Mouse (Mus musculus): ENCODE measurements around the gene Gm9376.

The Gm9376 gene

GRCm38 (mm10) chr14:118282272-118282671 is 15.5 kb downstream of the Gm9376 start:
- in situ Hi-C loops (cut with MboI, MseI): no loop called here

DNA sequence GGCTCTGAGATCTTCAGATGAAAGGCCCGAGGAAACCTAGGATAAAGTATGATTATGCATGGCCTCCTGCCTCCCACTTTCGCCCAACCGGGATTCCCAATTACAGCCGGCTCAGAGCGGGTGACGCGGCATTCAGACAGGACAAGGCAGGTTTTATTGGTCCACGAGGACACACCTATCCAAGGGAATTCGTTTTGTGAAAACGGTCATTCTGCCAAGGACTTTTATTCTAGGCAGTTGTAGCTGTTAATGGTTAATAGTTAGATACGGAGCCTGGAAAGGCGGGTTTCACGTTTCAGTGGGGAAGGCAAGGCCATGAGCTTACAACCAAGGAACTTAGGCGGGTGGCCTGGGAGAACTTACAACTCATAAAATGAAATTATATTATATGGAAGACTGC is 16.2 kb downstream of the Gm9376 start:
- in situ Hi-C loops (cut with MboI, MseI): no loop called here

GRCm38 (mm10) chr14:118286096-118286495 is 19.3 kb downstream of the Gm9376 start:
- in situ Hi-C loops (cut with MboI, MseI): no loop called here

GRCm38 (mm10) chr14:118289133-118289532 is 22.4 kb downstream of the Gm9376 start:
- in situ Hi-C loops (cut with MboI, MseI): no loop called here

- in situ Hi-C loops (cut with MboI, MseI): no loop called here
These were observed 23.2 kb downstream of the Gm9376 start for GRCm38 (mm10) chr14:118290009-118290408.

- in situ Hi-C loops (cut with MboI, MseI): loop anchor here (10.0 kb wide), 1 partner anchor 508 kb away; no protein-coding TSS in a partner anchor
These were observed 35.8 kb downstream of the Gm9376 start for GRCm38 (mm10) chr14:118302606-118303005.

DNA sequence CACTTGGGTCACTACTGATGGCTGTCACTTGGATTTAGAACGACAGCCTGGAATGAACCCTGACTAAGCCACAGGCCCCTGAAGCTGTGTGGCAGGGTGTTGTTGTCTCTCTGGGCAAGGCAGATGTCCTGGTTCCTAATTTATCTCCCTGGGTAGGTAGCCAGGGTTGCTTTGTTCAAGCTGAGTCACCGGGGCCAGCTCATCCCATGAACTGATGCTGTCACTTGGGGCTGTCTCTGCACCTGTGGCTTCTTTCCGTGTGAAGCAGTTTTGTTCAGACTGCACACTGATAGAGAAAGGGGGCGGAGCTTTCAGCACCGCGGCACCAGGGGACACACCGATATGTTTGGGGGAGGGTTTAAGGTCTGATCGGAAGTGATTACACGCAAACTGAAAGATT is 37.8 kb downstream of the Gm9376 start:
- in situ Hi-C loops (cut with MboI, MseI): loop anchor here (10.0 kb wide), 1 partner anchor 510 kb away; no protein-coding TSS in a partner anchor

- in situ Hi-C loops (cut with MboI, MseI): loop anchor here (10.0 kb wide), 1 partner anchor 511 kb away; no protein-coding TSS in a partner anchor
These were observed 39.2 kb downstream of the Gm9376 start for GRCm38 (mm10) chr14:118305951-118306350.

- in situ Hi-C loops (cut with MboI, MseI): loop anchor here (10.0 kb wide), 1 partner anchor 512 kb away; no protein-coding TSS in a partner anchor
These were observed 40.3 kb downstream of the Gm9376 start for GRCm38 (mm10) chr14:118307060-118307459.

- in situ Hi-C loops (cut with MboI, MseI): no loop called here
These were observed 44.9 kb downstream of the Gm9376 start for GRCm38 (mm10) chr14:118311703-118312102.

GRCm38 (mm10) chr14:118312664-118313063 is 45.9 kb downstream of the Gm9376 start:
- in situ Hi-C loops (cut with MboI, MseI): no loop called here

GRCm38 (mm10) chr14:118313931-118314330 is 47.2 kb downstream of the Gm9376 start:
- in situ Hi-C loops (cut with MboI, MseI): no loop called here

DNA sequence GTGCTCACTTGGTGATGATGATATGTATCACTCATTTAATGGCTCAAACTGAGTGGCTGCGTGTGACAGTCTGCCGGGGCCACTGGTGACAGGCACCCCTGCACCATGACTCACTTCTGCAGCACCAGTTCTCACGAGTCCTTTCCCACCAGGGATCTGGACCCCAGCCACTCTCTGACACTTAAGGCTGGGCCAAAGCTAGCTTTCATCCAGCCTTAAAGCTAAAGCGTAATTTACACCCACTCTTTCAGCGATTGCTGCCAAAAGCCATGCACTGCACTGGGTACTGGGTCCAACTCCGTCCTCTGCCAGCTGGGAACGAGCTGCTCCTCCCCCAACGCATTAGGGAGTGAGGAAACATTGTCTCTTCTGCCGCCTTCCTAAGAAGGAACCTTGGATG is 50.5 kb downstream of the Gm9376 start:
- in situ Hi-C loops (cut with MboI, MseI): no loop called here
